Mouse (Mus musculus) left cerebral cortex, adult 8-10 months (tissue): ENCODE measurements around the gene 1700029H14Rik. TPM values are rescaled to one million over a fixed set of nuclear protein-coding genes. Genes with fewer than 3 reads are reported as not detected.

Experiments
- DNase-seq, 2 experiments: peaks; one replicate each; pipeline ENCODE4 v3.0.0; 2022; ENCODE audit warnings: low spot score in 2 of 2
- total RNA-seq, 4 experiments: library from RNA; stranded (reverse); gene quantifications; 2 replicates each; pipeline ENCODE4 v1.2.4; 2022

The 1700029H14Rik gene
- total RNA-seq, 4 experiments from 2014 or later, result not detected

DNA sequence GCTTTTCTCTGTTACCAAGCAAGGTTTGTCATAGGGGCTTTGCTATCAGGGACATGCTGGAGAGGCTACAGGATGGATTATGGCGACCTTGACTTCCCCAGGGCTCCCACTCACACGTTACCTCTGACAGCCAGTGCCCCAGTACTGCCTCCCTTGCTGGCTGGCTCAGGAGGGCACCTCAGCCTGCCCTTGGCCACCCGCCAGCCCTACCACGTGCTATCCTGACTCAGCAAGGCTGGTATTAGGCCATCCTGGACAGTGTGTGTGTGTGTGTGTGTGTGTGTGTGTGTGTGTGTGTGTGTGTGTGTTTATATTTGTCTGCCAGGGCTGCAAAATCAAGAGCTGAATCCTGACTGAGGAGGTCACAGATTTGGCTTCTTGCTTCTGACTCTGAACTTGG, 55.4 kb downstream of the 1700029H14Rik start:
- DNase-seq, result no peak

DNA sequence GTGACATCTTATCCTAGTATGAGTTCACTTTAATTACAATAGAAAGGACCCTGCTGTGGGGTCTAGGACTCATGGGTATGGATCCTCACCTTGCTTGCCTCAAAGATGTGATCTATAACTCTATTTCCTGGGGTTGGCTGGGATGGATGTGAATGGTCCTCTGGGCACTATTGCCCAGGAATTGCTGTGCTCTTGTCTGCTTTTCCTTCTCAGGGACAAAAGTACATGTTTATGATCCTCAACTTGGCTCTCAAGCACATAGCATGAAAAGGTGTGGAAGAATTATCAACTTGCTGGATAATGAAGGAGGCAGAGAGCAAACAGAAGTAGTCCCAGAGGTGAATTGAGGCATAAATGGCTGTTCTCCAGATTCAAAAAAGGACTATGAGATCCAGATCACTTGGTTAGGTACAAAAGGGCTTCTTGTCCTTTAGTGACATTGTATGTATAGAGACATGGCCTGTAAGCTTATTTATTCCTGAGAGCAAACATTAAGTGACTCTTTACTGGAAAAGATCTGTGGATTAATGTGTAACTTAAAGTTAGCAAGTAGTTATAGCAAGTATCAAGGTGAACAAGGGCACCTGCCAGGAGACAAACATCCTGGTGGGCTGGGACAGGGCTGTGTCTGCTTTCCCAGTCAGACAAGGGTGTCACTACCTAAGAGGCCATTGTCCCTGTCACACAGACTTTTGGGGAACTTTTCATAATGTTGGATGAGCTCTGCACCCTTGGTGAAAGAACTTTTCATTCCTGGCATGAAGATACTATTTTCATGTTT, 57.2 kb downstream of the 1700029H14Rik start:
- DNase-seq, result no peak

DNA sequence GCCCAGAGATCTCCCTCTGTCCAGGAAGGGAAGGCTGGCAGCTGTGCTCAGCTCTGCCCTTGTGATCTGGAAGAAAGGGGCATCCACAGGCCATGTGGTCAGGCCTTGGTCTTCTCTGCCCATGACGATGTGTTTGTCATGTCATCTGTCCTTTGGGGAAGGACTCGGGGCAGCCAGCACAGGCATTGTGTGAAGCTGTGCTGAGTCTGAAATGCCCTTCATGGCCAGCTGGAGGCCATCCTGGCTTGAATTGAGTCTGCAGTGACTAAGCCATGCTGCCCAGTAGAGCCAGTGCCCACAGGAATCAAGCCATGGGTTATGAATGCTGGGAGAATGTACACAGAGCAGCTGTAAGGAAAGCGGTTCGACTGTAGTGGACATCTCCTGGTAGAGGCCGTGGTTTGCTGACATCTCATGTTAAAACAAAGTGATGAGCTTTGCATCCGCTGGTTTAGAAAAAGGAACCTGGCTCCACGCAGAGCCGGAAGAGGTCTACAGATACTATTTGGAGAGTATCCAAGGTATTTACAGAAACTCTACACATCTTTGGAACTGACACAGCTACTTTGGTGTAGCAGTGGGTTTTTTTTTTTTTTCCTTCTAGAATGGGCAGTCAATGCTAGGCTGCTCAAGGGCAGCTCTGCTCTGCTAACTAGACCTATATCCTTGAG, 58.2 kb downstream of the 1700029H14Rik start:
- no peak for DNase-seq

DNA sequence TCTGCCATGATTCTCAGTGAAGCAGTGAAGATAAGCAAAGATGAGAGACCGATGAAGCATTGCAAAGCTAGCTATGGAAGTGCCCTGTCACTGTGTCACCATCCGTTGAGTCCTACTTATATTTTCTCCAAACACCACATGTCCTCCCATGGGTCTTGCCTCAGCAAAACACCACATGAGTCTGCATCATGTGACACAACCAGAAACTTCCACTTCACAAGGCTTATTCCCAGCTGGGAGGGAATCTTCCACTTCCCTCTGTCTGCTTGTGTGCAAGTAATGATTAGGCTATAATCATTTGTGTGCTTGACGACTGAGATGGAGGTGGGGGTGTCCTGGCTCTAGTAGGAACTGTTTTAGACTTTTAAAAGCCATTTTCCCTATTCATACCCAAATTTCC, 61.0 kb downstream of the 1700029H14Rik start:
- DNase-seq, result no peak

Other genes with a start within 250 kb of the 1700029H14Rik start
- gene Tfdp1, start 223.7 kb downstream of the 1700029H14Rik start, total RNA-seq, result 10 to 100 TPM; 49.4 to 72.9 (median 53.6) TPM
- gene Atp4b, start 165.6 kb downstream of the 1700029H14Rik start, total RNA-seq, result not detected
- under 1 TPM in 1 of 4 experiments, not detected in 3; 0.09 TPM for gene Grk1, start 157.4 kb downstream of the 1700029H14Rik start, total RNA-seq
- 1 to 10 TPM; 3.4 to 5.1 (median 4.1) TPM for gene Tmem255b, start 127.3 kb downstream of the 1700029H14Rik start, total RNA-seq
- 100 to 1,000 TPM in 3 of 4 experiments, 10 to 100 TPM in 1; 97.2 to 113 (median 110) TPM for gene Gas6, start 68.0 kb downstream of the 1700029H14Rik start, total RNA-seq
- gene Rasa3, start 115.1 kb upstream of the 1700029H14Rik start, total RNA-seq, result 10 to 100 TPM; 63.9 to 72.0 (median 69.5) TPM
- 1 to 10 TPM; 1.1 to 2.6 (median 2.0) TPM for gene Cfap97d2, start 143.4 kb upstream of the 1700029H14Rik start, total RNA-seq
- gene Cdc16, start 195.2 kb upstream of the 1700029H14Rik start, total RNA-seq, result 10 to 100 TPM; 45.8 to 48.5 (median 45.9) TPM
- gene Upf3a, start 223.2 kb upstream of the 1700029H14Rik start, total RNA-seq, result 10 to 100 TPM; 27.5 to 34.4 (median 30.4) TPM